Mouse (Mus musculus) T-cell, adult 2 months (primary cell): ENCODE results near the gene Taar3.

ENCODE experiments used
- DNase-seq: peaks from one replicate; pipeline ENCODE4 v3.0.0; 2022; ENCODE audit warnings: low spot score

Taar3 gene

GRCm38 (mm10) chr10:23949508-23950005 is at the start of gene Taar3:
Gene Taar3, plus strand, starts transcription at chr10:23949558.
- no peak for DNase-seq

GRCm38 (mm10) chr10:23901119-23901518 is 48.2 kb upstream of the Taar3 start:
- no peak for DNase-seq

GRCm38 (mm10) chr10:23905661-23906060 is 43.7 kb upstream of the Taar3 start:
- DNase-seq, result no peak

GRCm38 (mm10) chr10:23920056-23920455 is 29.3 kb upstream of the Taar3 start, which contains the start of gene Taar1:
Gene Taar1, plus strand, starts transcription at chr10:23920356.
- no peak for DNase-seq

- no peak for DNase-seq
Observed at GRCm38 (mm10) chr10:23922468-23922867, 26.9 kb upstream of the Taar3 start.

GRCm38 (mm10) chr10:23923941-23924340 is 25.4 kb upstream of the Taar3 start:
- no peak for DNase-seq

GRCm38 (mm10) chr10:23937613-23938012 is 11.7 kb upstream of the Taar3 start:
- no peak for DNase-seq

DNA sequence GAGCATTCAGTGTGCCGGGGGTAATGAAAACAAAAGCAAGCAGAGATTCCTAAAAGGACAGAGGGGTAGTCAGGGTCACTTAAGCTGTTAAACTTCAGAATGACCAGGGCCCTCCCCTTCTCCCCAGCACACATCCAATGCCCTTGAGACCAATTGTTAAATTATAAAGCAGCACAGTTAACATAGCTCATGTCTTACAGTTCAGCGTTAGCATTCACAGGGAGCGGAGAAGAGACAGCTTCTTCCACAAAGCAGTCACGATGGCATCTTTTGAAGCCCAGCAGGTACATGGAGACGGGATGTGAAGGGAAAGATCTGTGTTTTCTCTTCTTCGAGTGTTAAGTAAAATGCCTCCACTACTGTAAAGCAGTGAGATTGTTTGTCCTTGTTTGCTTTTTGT is 11.0 kb upstream of the Taar3 start, which contains the start of gene Taar2:
Gene Taar2 (plus strand): TSS at position 261 of the 400 bp plus-strand sequence.
- DNase-seq, result no peak

GRCm38 (mm10) chr10:23942465-23942864 is 6.9 kb upstream of the Taar3 start:
- no peak for DNase-seq

DNA sequence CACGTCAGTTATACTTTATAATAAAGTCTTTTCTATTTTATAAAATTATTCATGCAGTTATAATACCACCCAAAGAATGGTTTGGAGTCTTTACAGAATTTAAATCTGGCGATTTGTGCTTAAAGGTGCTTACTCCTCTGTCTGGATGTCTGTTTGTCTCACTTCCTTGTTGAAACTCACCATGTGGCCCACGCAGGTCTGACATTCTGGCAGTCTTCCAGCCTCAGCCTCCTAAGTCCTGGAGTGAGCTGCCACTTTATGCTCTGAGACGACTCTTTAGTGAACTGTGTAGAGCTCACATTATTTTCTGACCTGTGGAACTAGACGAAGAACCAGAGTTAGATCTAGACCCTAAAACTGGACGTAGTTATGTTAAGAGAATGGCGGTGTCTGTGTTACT is 1.3 kb upstream of the Taar3 start:
- DNase-seq, result no peak

GRCm38 (mm10) chr10:23951714-23952113 is 2.4 kb downstream of the Taar3 start:
- DNase-seq, result no peak

DNA sequence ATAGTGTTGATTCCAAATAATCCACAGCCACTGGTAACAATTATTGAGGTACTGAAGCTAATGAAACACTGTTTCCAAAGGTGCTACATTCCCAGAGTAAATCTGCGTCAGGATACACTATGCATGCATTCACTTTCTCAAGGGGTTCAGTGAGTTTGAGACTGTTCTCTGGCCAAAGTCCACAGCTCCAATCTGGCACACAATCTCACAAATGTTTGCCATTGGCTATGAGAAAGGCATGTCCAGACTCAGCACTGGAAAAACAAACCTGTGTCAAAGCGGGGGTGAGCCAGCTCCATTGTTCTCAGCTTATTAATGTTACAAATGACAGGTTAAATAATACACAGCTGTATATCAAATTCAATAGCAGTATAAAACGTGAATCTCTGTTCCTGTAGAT is 9.7 kb downstream of the Taar3 start:
- DNase-seq, result no peak

- DNase-seq, result no peak
Observed at GRCm38 (mm10) chr10:23960444-23960915, 11.1 kb downstream of the Taar3 start, which contains the start of gene Taar4. Gene Taar4, plus strand, starts transcription at chr10:23960494.

GRCm38 (mm10) chr10:23963444-23963843 is 14.1 kb downstream of the Taar3 start:
- DNase-seq, result no peak

GRCm38 (mm10) chr10:23964921-23965610 is 15.7 kb downstream of the Taar3 start:
- DNase-seq, result no peak

DNA sequence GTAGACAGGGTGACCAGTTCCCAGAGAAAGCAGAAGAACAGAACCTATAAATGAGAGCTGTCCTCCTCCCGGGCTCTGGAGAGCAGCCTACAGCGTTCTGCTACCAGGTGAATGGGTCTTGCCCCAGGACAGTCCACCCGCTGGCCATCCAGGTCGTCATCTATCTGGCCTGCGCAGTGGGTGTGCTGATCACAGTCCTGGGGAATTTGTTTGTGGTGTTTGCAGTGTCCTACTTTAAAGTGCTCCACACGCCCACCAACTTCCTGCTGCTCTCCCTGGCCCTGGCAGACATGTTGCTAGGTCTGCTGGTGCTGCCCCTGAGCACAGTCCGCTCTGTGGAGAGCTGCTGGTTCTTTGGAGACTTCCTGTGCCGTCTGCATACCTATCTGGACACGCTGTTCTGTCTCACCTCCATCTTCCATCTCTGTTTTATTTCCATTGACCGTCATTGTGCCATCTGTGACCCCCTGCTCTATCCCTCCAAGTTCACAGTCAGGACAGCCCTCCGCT is 21.4 kb downstream of the Taar3 start, which contains the start of gene Taar5:
Gene Taar5 (plus strand): TSS at position 51 of the 510 bp plus-strand sequence.
- DNase-seq, result no peak

- DNase-seq, result no peak
Observed at GRCm38 (mm10) chr10:23971256-23971655, 21.9 kb downstream of the Taar3 start.

DNA sequence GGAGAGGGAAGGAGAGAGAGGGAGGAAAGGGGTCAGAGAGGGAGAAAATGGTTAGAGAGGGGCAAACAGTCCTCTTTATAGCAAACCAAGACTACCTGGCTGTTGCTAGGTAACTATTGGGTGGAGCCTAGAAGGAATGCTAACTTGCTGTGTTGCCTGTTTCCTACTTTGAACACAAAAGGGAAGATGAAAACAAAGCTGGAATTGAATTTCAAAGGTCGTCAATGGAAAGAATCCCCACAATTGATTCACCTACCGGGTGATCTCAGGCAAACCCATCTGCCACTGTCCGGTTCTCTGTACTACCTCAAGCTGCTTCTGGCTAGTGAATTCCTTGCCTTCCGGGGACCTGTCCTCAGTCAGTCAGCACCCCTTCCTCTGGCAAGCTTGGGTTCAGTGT is 28.6 kb downstream of the Taar3 start:
- no peak for DNase-seq

GRCm38 (mm10) chr10:23978901-23979705 is 29.7 kb downstream of the Taar3 start:
- peak; percentile 19 for DNase-seq

DNA sequence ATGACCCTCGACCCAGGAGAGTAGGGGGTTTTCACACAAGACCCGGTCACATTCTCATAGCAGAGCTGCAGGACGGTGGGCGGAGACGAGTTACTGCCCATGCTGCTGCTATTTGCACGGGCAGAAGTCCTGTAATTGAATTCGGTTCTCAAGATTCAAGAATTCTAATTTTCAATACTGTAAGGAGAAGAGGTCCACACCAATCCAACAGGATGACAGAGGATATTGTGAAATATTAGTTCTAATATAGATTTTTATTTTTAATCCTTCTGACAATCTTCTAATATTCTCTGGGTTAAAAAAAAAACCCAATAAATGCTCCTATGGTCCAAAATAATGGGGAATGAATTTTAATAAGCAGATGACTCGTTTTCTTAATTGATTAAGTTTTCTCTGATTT is 36.2 kb downstream of the Taar3 start, which contains the start of gene Taar6:
Gene Taar6 (minus strand): TSS at position 101 of the 400 bp plus-strand sequence.
- no peak for DNase-seq

DNA sequence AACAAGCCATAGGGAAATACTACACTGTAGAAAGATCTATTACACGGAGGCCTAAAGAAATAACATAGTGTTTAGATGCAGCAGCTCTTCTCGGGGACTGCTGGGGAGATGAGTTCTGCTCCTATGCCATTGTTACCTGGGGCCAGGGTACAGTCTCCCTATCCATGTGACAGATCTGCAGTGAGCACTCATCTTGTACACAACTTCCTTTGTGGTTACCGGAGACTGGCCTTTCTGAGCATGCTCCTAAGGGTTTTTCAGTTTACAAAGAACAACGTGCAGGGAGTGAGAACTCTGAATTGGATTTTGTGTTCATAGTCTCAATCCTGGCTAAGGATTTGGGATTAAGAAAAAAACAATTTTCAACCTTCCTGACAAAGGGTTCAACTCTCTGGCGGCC is 37.1 kb downstream of the Taar3 start:
- peak; percentile 14 for DNase-seq

GRCm38 (mm10) chr10:23993381-23993780 is 44.0 kb downstream of the Taar3 start, which contains the start of gene Taar7a:
Gene Taar7a, minus strand, starts transcription at chr10:23993481.
- no peak for DNase-seq
